Mouse (Mus musculus) spleen, adult 2 months (tissue): ENCODE results near the gene Gm26661.

Experiments
- CTCF ChIP-seq: fragments of 200-500 bp; IDR thresholded peaks from 2 replicates; pipeline ENCODE4 v1.5.1; 2011; ENCODE audit warnings: mild to moderate bottlenecking, inconsistent platforms; ENCODE audit not compliant: insufficient read depth, insufficient read length, insufficient replicate concordance; ENCODE audit errors: extremely low read depth
- POLR2A ChIP-seq: fragments of 200-500 bp; IDR thresholded peaks from 2 replicates; pipeline ENCODE4 v1.6.1; 2011; ENCODE audit warnings: low read depth, low read length, inconsistent platforms

GRCm38 (mm10) chr14:7808501-7808981, 17.2 kb downstream of the Gm26661 start:
- TF ChIP-seq POLR2A (no peak), CTCF (no peak)
